Mouse (Mus musculus): ENCODE results near the gene 4921504E06Rik. TPM values are rescaled to one million over a fixed set of nuclear protein-coding genes. Genes with fewer than 3 reads are reported as not detected.

Gene 4921504E06Rik
- total and polyA plus RNA-seq, 2 experiments from 2014 or later: not detected

DNA sequence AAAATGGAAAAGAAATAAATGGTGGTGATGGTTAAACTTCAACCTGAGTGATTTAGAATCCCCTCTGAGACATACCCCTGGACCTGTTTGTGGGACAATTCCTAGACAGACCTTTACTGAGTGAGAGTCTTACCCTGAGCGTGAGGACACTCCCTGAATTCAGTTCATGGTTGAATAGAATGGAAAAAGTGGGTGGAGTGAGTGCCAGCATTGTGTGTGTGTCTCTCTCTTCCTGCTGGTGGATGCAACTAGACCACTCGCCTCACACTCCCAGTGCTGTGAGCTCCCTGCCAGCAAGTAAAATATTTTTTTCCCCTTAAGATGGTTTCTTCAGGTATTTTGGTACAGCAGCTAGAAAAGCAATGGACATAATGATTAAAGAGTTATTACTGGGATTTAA is 42.7 kb upstream of the 4921504E06Rik start:
- no peak overlapping the region for H3K27ac ChIP-seq (ENCODE audit: low read depth)
- WGBS: 80% methylated on average over 2 of the region's 2 CpGs
- H3K4me1 ChIP-seq (ENCODE audit: control insufficient read depth, insufficient read depth): no peaks in the 10 kb centered on the region
- no peak overlapping the region for H3K9ac ChIP-seq (replicated peaks; ENCODE audit: low read depth, low read length)
- no peaks in the 10 kb centered on the region for H3K36me3 ChIP-seq (replicated peaks; ENCODE audit: control insufficient read depth, insufficient read depth, low read length)
- no peak for ATAC-seq (ENCODE audit: insufficient read depth, low read depth)
- H3K4me3 ChIP-seq (ENCODE audit: low read depth, low read length): no peak overlapping the region
- no peak overlapping the region for H3K4me2 ChIP-seq (ENCODE audit: low read depth, low read length)
- TF ChIP-seq EP300 (IDR thresholded peaks at IDR 0.05; ENCODE audit: low read depth) (no peak), CTCF (IDR thresholded peaks at IDR 0.05; ENCODE audit: low read depth) (no peak)
- DNase-seq (ENCODE audit: low spot score): no peak
- H3K27me3 ChIP-seq (ENCODE audit: control insufficient read depth, insufficient read depth, low read length): no peaks in the 10 kb centered on the region
- no peaks in the 10 kb centered on the region for H3K9me3 ChIP-seq (replicated peaks; ENCODE audit: control insufficient read depth, low read length)

DNA sequence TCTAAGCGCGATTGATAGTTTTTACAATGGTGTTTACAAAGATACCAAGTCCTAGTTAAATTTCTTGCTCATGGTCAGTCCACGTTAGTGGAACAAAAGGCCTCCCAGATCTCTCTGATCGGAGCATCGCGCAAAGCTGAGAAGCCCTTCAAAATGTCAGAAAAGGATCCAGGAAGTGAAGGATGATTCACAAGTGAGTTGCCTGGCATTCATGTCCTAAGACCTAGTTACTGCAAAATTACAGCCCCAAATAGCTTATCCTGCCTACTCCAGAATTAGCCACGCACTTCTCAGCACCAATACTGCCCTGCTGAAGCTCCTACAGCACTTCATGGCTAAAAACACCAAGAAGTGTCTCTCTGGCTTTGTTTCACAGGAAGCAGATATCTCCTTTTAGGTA is 41.1 kb upstream of the 4921504E06Rik start:
- Histone ChIP-seq H3K9ac (replicated peaks; ENCODE audit: low read depth, low read length) (no peak overlapping the region), H3K4me3 (ENCODE audit: low read depth, low read length) (no peak overlapping the region), H3K36me3 (replicated peaks; ENCODE audit: control insufficient read depth, insufficient read depth, low read length) (no peaks in the 10 kb centered on the region), H3K27ac (ENCODE audit: low read depth) (no peak overlapping the region), H3K4me1 (ENCODE audit: control insufficient read depth, insufficient read depth) (no peaks in the 10 kb centered on the region), H3K9me3 (replicated peaks; ENCODE audit: control insufficient read depth, low read length) (no peaks in the 10 kb centered on the region), H3K27me3 (ENCODE audit: control insufficient read depth, insufficient read depth, low read length) (no peaks in the 10 kb centered on the region), H3K4me2 (ENCODE audit: low read depth, low read length) (no peak overlapping the region)
- WGBS: 75% methylated on average over 7 of the region's 7 CpGs
- DNase-seq (ENCODE audit: low spot score): no peak
- no peak for ATAC-seq (ENCODE audit: insufficient read depth, low read depth)
- TF ChIP-seq EP300 (IDR thresholded peaks at IDR 0.05; ENCODE audit: low read depth) (no peak), CTCF (IDR thresholded peaks at IDR 0.05; ENCODE audit: low read depth) (no peak)

DNA sequence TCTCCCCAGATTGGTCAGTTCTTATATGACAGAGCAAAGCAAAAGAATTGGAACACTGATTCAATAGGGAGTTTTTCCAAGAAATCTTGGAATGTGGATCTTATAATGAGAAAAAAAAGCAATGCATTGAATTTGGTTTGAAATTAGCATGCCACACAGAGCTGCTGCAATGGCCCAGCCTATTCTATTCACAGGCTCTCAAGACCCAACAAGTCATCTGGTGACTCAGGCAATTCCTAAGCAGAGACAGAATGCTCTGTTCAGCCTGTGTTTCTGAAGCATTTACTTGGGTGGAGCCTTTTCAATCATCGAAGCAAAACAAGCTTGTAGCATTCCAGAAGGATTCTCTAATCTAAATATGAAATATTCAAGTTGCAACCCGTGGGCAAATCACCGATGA is 26.1 kb upstream of the 4921504E06Rik start:
- DNase-seq (ENCODE audit: low spot score) (no peak), ATAC-seq (ENCODE audit: insufficient read depth, low read depth) (no peak)
- no peaks in the 10 kb centered on the region for H3K9me3 ChIP-seq (replicated peaks; ENCODE audit: control insufficient read depth, low read length)
- H3K9ac ChIP-seq (replicated peaks; ENCODE audit: low read depth, low read length): no peak overlapping the region
- no peaks in the 10 kb centered on the region for H3K36me3 ChIP-seq (replicated peaks; ENCODE audit: control insufficient read depth, insufficient read depth, low read length)
- H3K27me3 ChIP-seq (ENCODE audit: control insufficient read depth, insufficient read depth, low read length): no peaks in the 10 kb centered on the region
- no peak overlapping the region for H3K4me2 ChIP-seq (ENCODE audit: low read depth, low read length)
- TF ChIP-seq EP300 (IDR thresholded peaks at IDR 0.05; ENCODE audit: low read depth): no peak
- TF ChIP-seq CTCF (IDR thresholded peaks at IDR 0.05; ENCODE audit: low read depth): no peak
- no peak overlapping the region for H3K4me3 ChIP-seq (ENCODE audit: low read depth, low read length)
- no peak overlapping the region for H3K27ac ChIP-seq (ENCODE audit: low read depth)
- H3K4me1 ChIP-seq (ENCODE audit: control insufficient read depth, insufficient read depth): no peaks in the 10 kb centered on the region
- 79% methylated on average over 3 of the region's 3 CpGs for WGBS

DNA sequence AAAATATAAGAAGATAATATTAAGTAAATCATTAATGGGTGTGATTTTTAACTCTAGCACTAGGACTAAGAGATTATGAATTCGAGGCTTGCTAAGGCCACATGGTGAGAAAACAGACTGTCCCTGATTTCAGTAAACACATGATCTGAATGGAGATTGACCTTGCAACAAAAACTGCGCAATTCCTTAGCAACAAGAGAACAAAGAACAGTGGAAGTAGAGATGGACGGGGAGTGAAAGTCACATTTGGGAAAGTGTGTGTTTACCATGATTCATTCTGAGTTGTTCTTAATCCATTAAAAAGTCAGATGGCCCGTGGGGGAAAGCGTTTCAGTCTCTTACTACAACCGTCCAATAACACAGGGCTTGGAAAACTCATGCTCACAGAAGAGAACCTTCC is 25.5 kb upstream of the 4921504E06Rik start:
- no peak overlapping the region for H3K27ac ChIP-seq (ENCODE audit: low read depth)

DNA sequence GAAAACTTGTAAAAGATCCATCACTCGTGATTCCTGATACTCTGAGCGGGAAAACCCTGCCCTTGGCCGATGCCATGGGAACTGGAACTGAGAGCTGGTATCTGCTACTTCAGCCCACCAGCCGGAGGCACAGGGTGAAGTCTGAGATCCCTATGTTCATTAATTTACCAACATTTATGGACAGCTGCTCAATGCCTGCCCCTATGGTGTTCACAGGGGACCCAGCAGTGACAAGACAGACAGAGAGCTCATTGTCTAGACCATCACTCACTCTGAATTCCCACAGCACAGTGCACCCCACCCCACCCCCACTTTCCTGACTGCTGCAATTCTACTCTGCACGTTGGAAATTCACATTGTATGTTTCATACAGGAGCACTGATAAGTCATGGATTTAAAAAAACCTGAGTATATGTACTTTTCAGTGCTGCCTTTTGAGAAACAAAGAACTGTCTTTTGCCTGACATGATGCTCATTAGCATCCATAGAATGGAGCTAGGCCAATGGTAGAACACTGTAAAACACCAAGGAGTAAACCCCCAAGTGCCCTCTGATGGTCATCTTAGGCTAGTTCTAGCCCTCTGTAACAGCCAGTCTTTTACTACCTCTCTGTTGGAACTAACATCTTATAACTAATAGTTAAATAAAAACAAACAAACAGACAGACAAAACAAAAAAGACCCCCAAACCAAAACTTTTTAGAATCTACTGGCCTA is 8.6 kb upstream of the 4921504E06Rik start:
- TF ChIP-seq CTCF (IDR thresholded peaks at IDR 0.05; ENCODE audit: low read depth) (no peak), EP300 (IDR thresholded peaks at IDR 0.05; ENCODE audit: low read depth) (no peak)
- no peak overlapping the region for H3K27ac ChIP-seq (ENCODE audit: low read depth)
- DNase-seq (ENCODE audit: low spot score): no peak
- no peaks in the 10 kb centered on the region for H3K9me3 ChIP-seq (replicated peaks; ENCODE audit: control insufficient read depth, low read length)
- no peak for ATAC-seq (ENCODE audit: insufficient read depth, low read depth)
- WGBS: 73% methylated on average over 5 of the region's 5 CpGs
- no peak overlapping the region for H3K4me2 ChIP-seq (ENCODE audit: low read depth, low read length)
- H3K4me3 ChIP-seq (ENCODE audit: low read depth, low read length): no peak overlapping the region
- H3K27me3 ChIP-seq (ENCODE audit: control insufficient read depth, insufficient read depth, low read length): no peaks in the 10 kb centered on the region
- H3K36me3 ChIP-seq (replicated peaks; ENCODE audit: control insufficient read depth, insufficient read depth, low read length): no peaks in the 10 kb centered on the region
- H3K4me1 ChIP-seq (ENCODE audit: control insufficient read depth, insufficient read depth): no peaks in the 10 kb centered on the region
- H3K9ac ChIP-seq (replicated peaks; ENCODE audit: low read depth, low read length): no peak overlapping the region

More for the DNA sequence above, 25.5 kb upstream of the 4921504E06Rik start:
- H3K36me3 ChIP-seq (replicated peaks; ENCODE audit: control insufficient read depth, insufficient read depth, low read length): no peaks in the 10 kb centered on the region
- no peak overlapping the region for H3K4me3 ChIP-seq (ENCODE audit: low read depth, low read length)
- 78% methylated on average over 6 of the region's 6 CpGs for WGBS
- ATAC-seq (ENCODE audit: insufficient read depth, low read depth) (no peak), DNase-seq (ENCODE audit: low spot score) (no peak)
- no peaks in the 10 kb centered on the region for H3K27me3 ChIP-seq (ENCODE audit: control insufficient read depth, insufficient read depth, low read length)
- TF ChIP-seq EP300 (IDR thresholded peaks at IDR 0.05; ENCODE audit: low read depth) (no peak), CTCF (IDR thresholded peaks at IDR 0.05; ENCODE audit: low read depth) (no peak)
- no peak overlapping the region for H3K9ac ChIP-seq (replicated peaks; ENCODE audit: low read depth, low read length)
- H3K9me3 ChIP-seq (replicated peaks; ENCODE audit: control insufficient read depth, low read length): no peaks in the 10 kb centered on the region
- H3K4me1 ChIP-seq (ENCODE audit: control insufficient read depth, insufficient read depth): no peaks in the 10 kb centered on the region
- no peak overlapping the region for H3K4me2 ChIP-seq (ENCODE audit: low read depth, low read length)

DNA sequence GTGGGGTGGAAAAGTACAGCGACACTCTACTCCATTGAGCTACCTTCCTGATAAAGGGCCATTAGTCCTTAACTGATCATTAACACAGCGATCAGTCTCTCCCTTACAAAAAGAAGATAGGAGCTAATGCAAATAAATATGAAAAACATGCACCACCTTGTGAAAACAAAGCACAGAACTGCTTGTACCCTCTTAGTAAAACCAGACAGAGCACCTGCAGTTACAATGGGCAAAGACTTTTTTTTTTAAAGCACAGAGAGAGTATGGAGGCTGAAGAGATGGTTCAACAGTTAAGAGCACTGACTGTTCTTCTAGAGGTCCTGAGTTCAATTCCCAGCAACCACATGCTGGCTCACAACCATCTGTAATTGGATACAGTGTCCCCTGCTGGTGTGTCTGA is 6.9 kb upstream of the 4921504E06Rik start:
- Histone ChIP-seq H3K4me3 (ENCODE audit: low read depth, low read length) (no peak overlapping the region), H3K9me3 (replicated peaks; ENCODE audit: control insufficient read depth, low read length) (no peaks in the 10 kb centered on the region), H3K9ac (replicated peaks; ENCODE audit: low read depth, low read length) (no peak overlapping the region), H3K27ac (ENCODE audit: low read depth) (no peak overlapping the region), H3K4me1 (ENCODE audit: control insufficient read depth, insufficient read depth) (no peaks in the 10 kb centered on the region), H3K27me3 (ENCODE audit: control insufficient read depth, insufficient read depth, low read length) (no peaks in the 10 kb centered on the region), H3K36me3 (replicated peaks; ENCODE audit: control insufficient read depth, insufficient read depth, low read length) (no peaks in the 10 kb centered on the region), H3K4me2 (ENCODE audit: low read depth, low read length) (no peak overlapping the region)
- DNase-seq (ENCODE audit: low spot score) (no peak), ATAC-seq (ENCODE audit: insufficient read depth, low read depth) (no peak)
- TF ChIP-seq CTCF (IDR thresholded peaks at IDR 0.05; ENCODE audit: low read depth) (no peak), EP300 (IDR thresholded peaks at IDR 0.05; ENCODE audit: low read depth) (no peak)
- 84% methylated on average over 2 of the region's 2 CpGs for WGBS

All from heart, postnatal 0 days (tissue).